Comparison of ENCODE assay signal across 8 mouse cellular contexts in the genomic region with DNA sequence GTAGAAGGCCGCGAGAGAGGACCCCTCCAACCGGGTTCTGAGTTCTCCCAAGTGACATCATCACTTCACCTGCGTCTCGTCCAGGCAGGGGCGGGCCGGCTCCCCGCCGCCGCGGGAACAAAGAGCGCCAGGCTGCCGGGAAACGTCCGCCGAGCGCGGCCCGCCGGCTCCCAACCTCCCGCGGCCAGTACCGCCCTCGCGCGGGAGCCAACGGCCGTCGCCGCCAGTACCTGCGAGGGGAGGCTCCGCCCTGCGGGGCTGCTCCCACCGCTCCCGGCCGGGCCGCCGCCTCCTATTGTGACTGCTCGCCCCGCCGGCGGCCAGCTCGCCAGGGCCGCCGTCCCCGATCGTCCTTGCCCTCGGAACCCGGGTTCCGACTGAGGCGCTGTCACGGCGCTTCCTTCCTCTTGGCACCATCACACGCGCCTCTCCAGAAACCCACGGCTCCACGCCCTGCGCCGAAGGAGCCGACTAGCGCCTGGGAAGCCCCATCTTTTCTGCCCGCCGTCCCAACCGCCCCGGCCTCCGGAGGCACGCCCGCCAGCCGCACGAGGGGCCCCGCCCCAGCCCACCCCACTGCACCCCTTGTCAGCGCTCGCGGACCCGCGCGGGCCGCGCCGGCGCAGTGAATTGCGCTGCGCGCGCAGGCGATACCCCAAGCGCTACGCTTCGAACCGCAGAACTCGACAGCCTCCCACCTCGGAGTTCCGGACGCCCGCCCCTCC.
DNase-seq lines count a peak whose midpoint lies in the region.

No protein-coding gene starts in this region.

- DNase-seq in WW6 (ENCODE audit: low read depth, low spot score) = peak; percentile 83
- DNase-seq in cerebellum, postnatal 4 days (ENCODE audit: low spot score in 2 of 2) = peak; percentile 64 to 84
- peak; percentile 34 to 69 for DNase-seq in gastrocnemius, adult 8-10 months (ENCODE audit: low spot score in 2 of 2)
- DNase-seq in hindlimb bud, embryonic 11.5 days (ENCODE audit: extremely low spot score, low read depth, low spot score) = peak; percentile 88
- peak; percentile 36 to 45 for DNase-seq in left cerebral cortex, adult 8-10 months (ENCODE audit: low spot score in 2 of 2)
- peak; percentile 90 to 91 for DNase-seq in right cerebral cortex, postnatal 10 days (ENCODE audit: low spot score in 2 of 2)
- DNase-seq in urinary bladder, postnatal 25 days (ENCODE audit: low spot score) = peak; percentile 72

- peaks cover 54% of the 10 kb centered on the region for H3K4me1 ChIP-seq in megakaryocyte, embryonic 14.5 days

- no peaks in the 10 kb centered on the region for H3K9me3 ChIP-seq in megakaryocyte, embryonic 14.5 days

- H3K36me3 ChIP-seq in megakaryocyte, embryonic 14.5 days (replicated peaks; ENCODE audit: low read length) = peaks cover 2% of the 10 kb centered on the region

- peak overlapping the region; percentile 94 for H3K4me3 ChIP-seq in megakaryocyte, embryonic 14.5 days (replicated peaks)

- H3K27me3 ChIP-seq in megakaryocyte, embryonic 14.5 days (replicated peaks) = no peaks in the 10 kb centered on the region

Comparison
In these comparisons a context has a peak if more than half of its experiments do, and no peak if none do; other contexts are left out.
1. Peak in every context shown above with its lines: DNase-seq and H3K4me3 ChIP-seq.
2. DNase-seq: peak in every context shown above with its lines; median percentile 90 in right cerebral cortex, postnatal 10 days; 88 in hindlimb bud, embryonic 11.5 days; 83 in WW6; 74 in cerebellum, postnatal 4 days; 72 in urinary bladder, postnatal 25 days; 52 in gastrocnemius, adult 8-10 months; 40 in left cerebral cortex, adult 8-10 months.